Mouse (Mus musculus) erythroblast, embryonic 14.5 days (primary cell): ENCODE data around the gene Sars.

Experiments used
- GATA1 ChIP-seq: IDR thresholded peaks from 2 replicates; pipeline ENCODE4 v1.6.1; 2012; ENCODE audit warnings: low read length, inconsistent platforms, mixed read lengths
- TAL1 ChIP-seq: IDR thresholded peaks from 3 replicates; pipeline ENCODE4 v1.6.1; 2012; ENCODE audit warnings: low read length, inconsistent platforms, mixed read lengths

DNA sequence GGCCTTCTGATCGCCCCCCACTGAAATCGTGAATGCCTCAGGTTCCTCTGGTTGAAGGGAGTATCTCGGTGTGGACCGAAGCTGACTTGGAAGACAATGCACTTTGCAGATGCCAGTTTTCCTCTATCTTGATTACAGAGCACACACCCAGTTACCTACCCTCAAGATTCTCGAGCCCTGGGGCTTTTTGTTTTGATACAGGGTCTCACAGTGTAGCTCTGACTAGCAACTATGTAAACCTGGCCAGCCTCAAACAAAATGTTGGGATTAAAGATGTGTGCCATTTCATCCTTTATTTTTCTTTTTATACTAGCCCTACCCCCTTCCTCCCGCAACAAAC lies 327 bp upstream of the Sars start:
- TF ChIP-seq GATA1 (no peak), TAL1 (no peak)
